Mouse (Mus musculus) cerebellum, postnatal 36 days (tissue): Measurements from ENCODE around the gene Esf1.
"Not testable (repeated sequence)": the region's sequence is repeated elsewhere in the genome, so short reads cannot be mapped to it uniquely, and the experiment has no call there.

ENCODE experiments used
- DNase-seq, 2 experiments: peaks; one replicate each; pipeline ENCODE4 v3.0.0; 2021 to 2022; ENCODE audit warnings: mixed read lengths in 2 of 2

Gene Esf1

GRCm38 (mm10) chr2:140093433-140093832 lies 76.9 kb downstream of the Esf1 start:
- DNase-seq = no peak

- DNase-seq = no peak
Observed at GRCm38 (mm10) chr2:140084245-140084644, 86.1 kb downstream of the Esf1 start.

- no peak for DNase-seq
Observed at GRCm38 (mm10) chr2:140080747-140081577, 89.4 kb downstream of the Esf1 start.

GRCm38 (mm10) chr2:140079284-140079683 lies 91.1 kb downstream of the Esf1 start:
- not testable (repeated sequence) for DNase-seq

GRCm38 (mm10) chr2:140078600-140079280 lies 91.6 kb downstream of the Esf1 start:
- no peak for DNase-seq

GRCm38 (mm10) chr2:140077476-140077875 lies 92.9 kb downstream of the Esf1 start:
- DNase-seq = no peak

GRCm38 (mm10) chr2:140075150-140075549 lies 95.2 kb downstream of the Esf1 start:
- no peak for DNase-seq
